Mouse (Mus musculus): ENCODE results near the gene Map3k1. TPM values are rescaled to one million over a fixed set of nuclear protein-coding genes. Genes with fewer than 3 reads are reported as not detected.

Map3k1 gene
- polyA plus RNA-seq, 1 experiment from 2014 or later = 9.8 TPM

DNA sequence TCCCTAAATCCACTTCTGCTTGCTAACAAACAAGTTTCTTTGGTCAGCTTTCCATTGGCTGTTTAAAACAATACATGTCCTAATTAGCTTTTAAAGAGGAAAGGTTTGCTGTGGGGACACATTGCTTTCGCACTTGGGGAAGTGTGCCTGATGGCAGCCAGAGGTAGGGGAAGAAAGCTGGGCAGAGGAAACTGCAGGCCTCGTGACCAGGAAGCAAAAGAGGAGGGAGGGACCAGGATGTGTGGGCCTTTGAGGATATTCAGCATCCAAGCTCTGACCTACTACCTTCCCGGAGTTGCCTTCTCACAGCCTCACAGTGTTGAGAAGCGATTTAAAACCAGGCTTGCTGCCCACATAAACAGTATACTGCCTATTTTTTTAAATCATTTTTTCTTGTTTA lies 15.4 kb upstream of the Map3k1 start:
- no peaks in the 10 kb centered on the region for H3K9me3 ChIP-seq (replicated peaks)
- 75% methylated on average over 4 of the region's 4 CpGs for WGBS
- H3K4me3 ChIP-seq (replicated peaks) = no peak overlapping the region
- H3K27ac ChIP-seq (replicated peaks) = no peak overlapping the region
- no peak for ATAC-seq (ENCODE audit: low FRiP score)
- H3K9ac ChIP-seq (replicated peaks) = no peak overlapping the region
- no peaks in the 10 kb centered on the region for H3K27me3 ChIP-seq (replicated peaks)
- H3K4me1 ChIP-seq = no peaks in the 10 kb centered on the region
- no peak overlapping the region for H3K4me2 ChIP-seq
- no peaks in the 10 kb centered on the region for H3K36me3 ChIP-seq

DNA sequence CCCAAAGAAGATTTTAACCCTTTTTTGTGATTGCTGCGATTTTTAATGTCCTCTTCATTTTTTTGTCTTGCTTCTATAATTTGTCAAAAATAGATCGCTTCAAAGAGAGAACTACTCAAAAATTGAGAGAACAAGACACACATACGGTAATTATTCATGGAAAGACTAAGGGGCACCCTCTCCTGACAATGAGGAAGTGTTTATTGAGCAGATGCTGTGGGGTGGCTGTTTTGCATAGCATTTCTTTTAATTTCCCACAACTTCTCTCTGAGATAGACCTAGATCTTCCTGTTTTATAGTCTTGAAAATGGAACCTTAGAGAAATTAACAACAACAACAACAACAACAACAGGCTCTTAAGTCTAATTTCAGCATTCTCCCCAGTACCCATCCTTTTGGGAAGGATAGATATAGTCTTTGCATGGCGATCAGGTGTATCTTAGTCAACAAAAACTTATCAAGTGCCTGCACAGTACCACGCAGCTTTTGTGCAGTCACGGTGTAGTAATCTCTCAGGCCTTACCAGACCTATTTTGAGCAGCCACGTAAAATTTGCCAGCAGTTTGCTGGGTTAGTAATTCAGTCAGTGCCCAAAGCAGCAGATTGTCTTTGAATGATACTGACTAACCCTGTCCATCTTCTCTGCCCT lies 13.1 kb upstream of the Map3k1 start:
- Histone ChIP-seq H3K9ac (replicated peaks) (no peak overlapping the region), H3K27me3 (replicated peaks) (no peaks in the 10 kb centered on the region), H3K36me3 (no peaks in the 10 kb centered on the region), H3K4me1 (no peaks in the 10 kb centered on the region), H3K4me3 (replicated peaks) (no peak overlapping the region), H3K27ac (replicated peaks) (no peak overlapping the region), H3K9me3 (replicated peaks) (no peaks in the 10 kb centered on the region), H3K4me2 (no peak overlapping the region)
- no peak for ATAC-seq (ENCODE audit: low FRiP score)
- WGBS = 90% methylated on average over 7 of the region's 7 CpGs

- WGBS = 88% methylated on average over 9 of the region's 9 CpGs
- no peak overlapping the region for H3K4me3 ChIP-seq (replicated peaks)
- H3K36me3 ChIP-seq = no peaks in the 10 kb centered on the region
- no peaks in the 10 kb centered on the region for H3K27me3 ChIP-seq (replicated peaks)
- no peaks in the 10 kb centered on the region for H3K9me3 ChIP-seq (replicated peaks)
- H3K27ac ChIP-seq (replicated peaks) = no peak overlapping the region
- no peak overlapping the region for H3K9ac ChIP-seq (replicated peaks)
- no peak overlapping the region for H3K4me2 ChIP-seq
- H3K4me1 ChIP-seq = no peaks in the 10 kb centered on the region
- ATAC-seq (ENCODE audit: low FRiP score) = no peak
Observed at GRCm38 (mm10) chr13:111819618-111820385, 11.0 kb upstream of the Map3k1 start.

- WGBS = 86% methylated on average over 4 of the region's 4 CpGs
- Histone ChIP-seq H3K4me3 (replicated peaks) (no peak overlapping the region), H3K36me3 (no peaks in the 10 kb centered on the region), H3K9me3 (replicated peaks) (no peaks in the 10 kb centered on the region), H3K4me2 (no peak overlapping the region), H3K27me3 (replicated peaks) (no peaks in the 10 kb centered on the region), H3K4me1 (no peaks in the 10 kb centered on the region), H3K9ac (replicated peaks) (no peak overlapping the region), H3K27ac (replicated peaks) (no peak overlapping the region)
- no peak for ATAC-seq (ENCODE audit: low FRiP score)
Observed at GRCm38 (mm10) chr13:111819106-111819505, 10.3 kb upstream of the Map3k1 start.

DNA sequence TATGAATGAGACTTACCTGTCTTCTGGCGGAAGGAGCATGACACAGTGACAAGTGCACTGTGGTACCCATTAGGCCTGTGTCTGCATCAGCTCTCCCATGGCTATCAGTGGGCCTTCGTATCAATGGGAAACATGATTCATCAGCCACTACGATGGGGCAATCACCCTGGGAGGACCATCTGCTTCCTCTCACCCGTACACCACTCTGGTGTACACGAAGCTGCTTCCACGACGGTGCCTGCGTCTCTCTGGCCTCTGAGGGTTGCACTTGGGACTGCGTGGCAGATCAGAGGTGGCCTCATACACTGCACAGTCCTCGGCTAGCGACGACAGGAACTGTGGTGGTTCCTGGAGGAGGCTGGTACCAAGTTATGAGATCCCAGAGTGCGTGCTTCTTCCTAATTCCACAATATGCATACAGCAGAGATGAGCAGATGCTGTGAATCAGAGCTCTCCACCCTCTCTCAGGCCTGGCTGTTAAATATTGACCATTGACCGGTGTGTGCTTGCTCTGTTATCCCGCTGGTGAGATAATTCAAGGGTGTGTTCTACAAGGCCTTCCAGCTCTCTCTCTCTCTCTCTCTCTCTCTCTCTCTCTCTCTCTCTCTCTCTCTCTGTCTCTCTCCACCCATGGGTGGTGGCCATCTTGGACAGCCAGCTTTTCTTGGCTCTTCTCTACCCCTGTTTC lies 9.6 kb upstream of the Map3k1 start:
- WGBS = 82% methylated on average over 15 of the region's 15 CpGs
- Histone ChIP-seq H3K4me1 (no peaks in the 10 kb centered on the region), H3K4me2 (no peak overlapping the region), H3K9ac (replicated peaks) (no peak overlapping the region), H3K36me3 (no peaks in the 10 kb centered on the region), H3K4me3 (replicated peaks) (no peak overlapping the region), H3K27me3 (replicated peaks) (no peaks in the 10 kb centered on the region), H3K27ac (replicated peaks) (no peak overlapping the region), H3K9me3 (replicated peaks) (no peaks in the 10 kb centered on the region)
- no peak for ATAC-seq (ENCODE audit: low FRiP score)

GRCm38 (mm10) chr13:111817773-111818172 lies 9.0 kb upstream of the Map3k1 start:
- H3K4me1 ChIP-seq = no peaks in the 10 kb centered on the region
- H3K9me3 ChIP-seq (replicated peaks) = no peaks in the 10 kb centered on the region
- no peaks in the 10 kb centered on the region for H3K36me3 ChIP-seq
- no peak overlapping the region for H3K27ac ChIP-seq (replicated peaks)
- no peak overlapping the region for H3K4me2 ChIP-seq
- no peak for ATAC-seq (ENCODE audit: low FRiP score)
- no peak overlapping the region for H3K4me3 ChIP-seq (replicated peaks)
- no peaks in the 10 kb centered on the region for H3K27me3 ChIP-seq (replicated peaks)
- H3K9ac ChIP-seq (replicated peaks) = no peak overlapping the region
- WGBS = 79% methylated on average over 7 of the region's 7 CpGs

- no peak overlapping the region for H3K27ac ChIP-seq (replicated peaks)
- H3K4me3 ChIP-seq (replicated peaks) = no peak overlapping the region
- no peaks in the 10 kb centered on the region for H3K36me3 ChIP-seq
- no peaks in the 10 kb centered on the region for H3K9me3 ChIP-seq (replicated peaks)
- H3K27me3 ChIP-seq (replicated peaks) = no peaks in the 10 kb centered on the region
- no peaks in the 10 kb centered on the region for H3K4me1 ChIP-seq
- ATAC-seq (ENCODE audit: low FRiP score) = no peak
- H3K9ac ChIP-seq (replicated peaks) = no peak overlapping the region
- WGBS = 67% methylated on average over 3 of the region's 3 CpGs
- H3K4me2 ChIP-seq = no peak overlapping the region
Observed at GRCm38 (mm10) chr13:111816431-111816830, 7.6 kb upstream of the Map3k1 start.

DNA sequence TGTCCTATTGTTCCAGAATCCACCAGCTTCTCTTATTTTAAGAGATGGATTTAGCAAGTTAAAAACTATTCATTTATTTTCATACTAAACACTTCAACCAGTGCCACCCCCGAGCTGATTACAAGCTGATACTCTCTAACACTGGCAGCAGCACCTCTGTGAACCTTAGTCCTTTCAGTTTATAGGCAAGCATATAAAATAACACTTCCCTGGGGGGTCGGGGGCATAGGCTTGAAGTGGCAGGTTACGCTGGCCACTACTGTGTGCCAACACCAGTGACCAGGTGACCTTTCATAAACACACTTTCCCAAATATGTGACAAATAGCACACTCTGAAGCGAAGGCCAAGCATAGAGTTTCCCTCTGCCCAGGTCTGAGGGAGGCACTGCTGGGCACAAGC lies 6.7 kb upstream of the Map3k1 start:
- no peak overlapping the region for H3K27ac ChIP-seq (replicated peaks)
- H3K9ac ChIP-seq (replicated peaks) = no peak overlapping the region
- H3K4me3 ChIP-seq (replicated peaks) = no peak overlapping the region
- 97% methylated on average over 4 of the region's 4 CpGs for WGBS
- no peak for ATAC-seq (ENCODE audit: low FRiP score)
- no peaks in the 10 kb centered on the region for H3K36me3 ChIP-seq
- H3K27me3 ChIP-seq (replicated peaks) = no peaks in the 10 kb centered on the region; the same call in 1 of the 2 replicates
- H3K4me1 ChIP-seq = no peaks in the 10 kb centered on the region
- no peak overlapping the region for H3K4me2 ChIP-seq
- no peaks in the 10 kb centered on the region for H3K9me3 ChIP-seq (replicated peaks)

- H3K36me3 ChIP-seq = no peaks in the 10 kb centered on the region
- no peaks in the 10 kb centered on the region for H3K9me3 ChIP-seq (replicated peaks)
- WGBS = 98% methylated on average over 7 of the region's 7 CpGs
- no peak overlapping the region for H3K27ac ChIP-seq (replicated peaks)
- H3K4me3 ChIP-seq (replicated peaks) = no peak overlapping the region
- no peak overlapping the region for H3K4me2 ChIP-seq
- no peak overlapping the region for H3K9ac ChIP-seq (replicated peaks)
- peaks cover 2% of the 10 kb centered on the region; the same call in 1 of the 2 replicates for H3K4me1 ChIP-seq
- H3K27me3 ChIP-seq (replicated peaks) = no peaks in the 10 kb centered on the region; the same call in 1 of the 2 replicates
- ATAC-seq (ENCODE audit: low FRiP score) = no peak
Observed at GRCm38 (mm10) chr13:111815017-111815416, 6.2 kb upstream of the Map3k1 start.

DNA sequence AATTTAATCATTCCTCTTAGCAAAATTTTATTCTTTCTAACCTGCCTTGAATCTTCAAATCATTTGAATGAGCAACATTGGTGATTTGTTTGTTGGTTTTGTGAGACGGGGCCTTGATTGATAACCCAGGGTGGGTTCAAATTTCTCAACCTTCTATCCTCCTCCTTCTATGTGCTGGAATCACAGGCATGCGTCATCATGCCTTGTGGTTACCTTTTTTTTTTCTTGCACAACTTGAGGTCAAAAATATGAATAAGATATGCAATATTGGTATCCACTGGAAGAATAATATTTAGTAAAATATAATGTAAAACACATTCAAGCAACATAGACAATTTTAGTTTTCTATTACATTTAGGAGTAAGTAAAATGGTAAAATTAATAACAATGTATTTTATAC lies 3.9 kb upstream of the Map3k1 start:
- H3K4me1 ChIP-seq = peaks cover 8% of the 10 kb centered on the region; the same call in 1 of the 2 replicates
- no peak overlapping the region for H3K9ac ChIP-seq (replicated peaks)
- no peak for ATAC-seq (ENCODE audit: low FRiP score)
- no peaks in the 10 kb centered on the region for H3K9me3 ChIP-seq (replicated peaks)
- no peak overlapping the region for H3K4me3 ChIP-seq (replicated peaks)
- 94% methylated on average over 2 of the region's 2 CpGs for WGBS
- no peak overlapping the region for H3K4me2 ChIP-seq
- H3K27ac ChIP-seq (replicated peaks) = no peak overlapping the region
- no peaks in the 10 kb centered on the region for H3K36me3 ChIP-seq
- no peaks in the 10 kb centered on the region; the same call in 1 of the 2 replicates for H3K27me3 ChIP-seq (replicated peaks)

GRCm38 (mm10) chr13:111810998-111811628 lies 2.3 kb upstream of the Map3k1 start:
- Histone ChIP-seq H3K4me1 (peaks cover 19% of the 10 kb centered on the region), H3K27ac (replicated peaks) (no peak overlapping the region), H3K4me2 (no peak overlapping the region), H3K27me3 (replicated peaks) (no peaks in the 10 kb centered on the region; the same call in 1 of the 2 replicates), H3K9ac (replicated peaks) (no peak overlapping the region), H3K4me3 (replicated peaks) (no peak overlapping the region), H3K9me3 (replicated peaks) (no peaks in the 10 kb centered on the region), H3K36me3 (no peaks in the 10 kb centered on the region)
- no peak for ATAC-seq (ENCODE audit: low FRiP score)
- 85% methylated on average over 13 of the region's 13 CpGs for WGBS
